Mouse (Mus musculus) right cerebral cortex, adult 2 months (tissue): Measurements from ENCODE around the gene Cdkal1.

Source experiments
- DNase-seq, 2 experiments: peaks; one replicate each; pipeline ENCODE4 v3.0.0; 2021 to 2022; ENCODE audit warnings: low spot score in 2 of 2

Gene Cdkal1

GRCm38 (mm10) chr13:29627438-29628124 is 227.9 kb downstream of the Cdkal1 start:
- no peak for DNase-seq

- DNase-seq, result no peak
Observed at GRCm38 (mm10) chr13:29624929-29625328, 230.5 kb downstream of the Cdkal1 start.

GRCm38 (mm10) chr13:29623636-29624239 is 231.7 kb downstream of the Cdkal1 start:
- no peak for DNase-seq

- no peak for DNase-seq
Observed at GRCm38 (mm10) chr13:29621881-29622280, 233.6 kb downstream of the Cdkal1 start.

- no peak for DNase-seq
Observed at GRCm38 (mm10) chr13:29621363-29621762, 234.1 kb downstream of the Cdkal1 start.

GRCm38 (mm10) chr13:29620826-29621225 is 234.6 kb downstream of the Cdkal1 start:
- no peak for DNase-seq

- no peak for DNase-seq
Observed at GRCm38 (mm10) chr13:29616654-29617171, 238.8 kb downstream of the Cdkal1 start.

- DNase-seq, result no peak
Observed at GRCm38 (mm10) chr13:29615987-29616386, 239.5 kb downstream of the Cdkal1 start.

- no peak for DNase-seq
Observed at GRCm38 (mm10) chr13:29615081-29615480, 240.4 kb downstream of the Cdkal1 start.

- no peak for DNase-seq
Observed at GRCm38 (mm10) chr13:29610051-29610931, 245.2 kb downstream of the Cdkal1 start.

- no peak for DNase-seq
Observed at GRCm38 (mm10) chr13:29609441-29609840, 246.0 kb downstream of the Cdkal1 start.

- peak; percentile 52 to 64 for DNase-seq
Observed at GRCm38 (mm10) chr13:29604241-29604640, 251.2 kb downstream of the Cdkal1 start.

- no peak for DNase-seq
Observed at GRCm38 (mm10) chr13:29603597-29603996, 251.9 kb downstream of the Cdkal1 start.

GRCm38 (mm10) chr13:29601033-29601432 is 254.4 kb downstream of the Cdkal1 start:
- DNase-seq, result no peak

- no peak for DNase-seq
Observed at GRCm38 (mm10) chr13:29599646-29600045, 255.8 kb downstream of the Cdkal1 start.

GRCm38 (mm10) chr13:29596735-29597134 is 258.7 kb downstream of the Cdkal1 start:
- DNase-seq, result no peak

GRCm38 (mm10) chr13:29593096-29593495 is 262.4 kb downstream of the Cdkal1 start:
- DNase-seq, result no peak

- DNase-seq, result no peak
Observed at GRCm38 (mm10) chr13:29590685-29591084, 264.8 kb downstream of the Cdkal1 start.

- DNase-seq, result no peak
Observed at GRCm38 (mm10) chr13:29590164-29590563, 265.3 kb downstream of the Cdkal1 start.

- no peak for DNase-seq
Observed at GRCm38 (mm10) chr13:29588693-29589092, 266.8 kb downstream of the Cdkal1 start.

- DNase-seq, result peak; percentile 36 to 44
Observed at GRCm38 (mm10) chr13:29581762-29582700, 273.4 kb downstream of the Cdkal1 start.
